In the genomic region with DNA sequence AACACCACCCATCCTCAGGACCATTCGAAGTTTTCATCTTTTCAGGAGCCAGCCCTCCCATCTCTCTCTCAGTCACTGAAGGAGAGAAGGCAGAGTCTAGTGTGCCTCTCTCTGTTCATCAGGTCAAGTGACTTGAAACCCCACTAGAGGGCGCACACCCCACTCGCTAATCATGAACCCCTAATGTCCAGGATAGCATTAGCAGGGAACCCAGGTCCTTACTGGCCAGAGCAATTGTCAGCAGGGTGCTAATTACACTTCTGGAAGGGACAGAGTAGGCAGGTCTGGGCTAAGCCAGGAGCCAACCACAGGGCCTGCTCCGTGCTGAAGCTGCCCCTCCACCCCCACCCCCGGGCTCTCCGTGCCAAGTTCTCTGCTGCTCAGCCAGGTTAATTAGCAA, we compare ENCODE assay signal across 8 mouse cellular contexts.
DNase-seq lines count a peak whose midpoint lies in the region; ATAC-seq and TF ChIP-seq lines count a peak whose summit lies in the region.

No protein-coding gene starts in this region.

- H3K4me3 ChIP-seq in liver, embryonic 11.5 days (ENCODE audit: low read depth, low read length) = no peak overlapping the region
- no peak overlapping the region for H3K4me3 ChIP-seq in neural tube, embryonic 12.5 days
- H3K4me3 ChIP-seq in thymus, adult 2 months (ENCODE audit: control insufficient read depth, insufficient read depth, low read length) = no peak overlapping the region

- H3K4me1 ChIP-seq in liver, embryonic 11.5 days (replicated peaks; ENCODE audit: control insufficient read depth, insufficient read depth, low read length) = no peaks in the 10 kb centered on the region
- H3K4me1 ChIP-seq in neural tube, embryonic 12.5 days = peaks cover 9% of the 10 kb centered on the region
- H3K4me1 ChIP-seq in thymus, adult 2 months (replicated peaks; ENCODE audit: control insufficient read depth, insufficient read depth, low read length) = no peaks in the 10 kb centered on the region

- H3K9me3 ChIP-seq in liver, embryonic 11.5 days (ENCODE audit: control insufficient read depth, low read length) = no peaks in the 10 kb centered on the region
- H3K9me3 ChIP-seq in neural tube, embryonic 12.5 days = no peaks in the 10 kb centered on the region

- 17% methylated on average over 6 of the region's 6 CpGs for WGBS in liver, embryonic 11.5 days
- 8% methylated on average over 6 of the region's 6 CpGs for WGBS in neural tube, embryonic 12.5 days
- WGBS in thymus, adult 2 months = 6% methylated on average over 6 of the region's 6 CpGs

- no peak for TF ChIP-seq CTCF in thymus, adult 2 months (IDR thresholded peaks at IDR 0.05; ENCODE audit: borderline replicate concordance, control insufficient read depth, extremely low read depth, insufficient read depth, low read length, poor library complexity)

- no peaks in the 10 kb centered on the region for H3K27me3 ChIP-seq in liver, embryonic 11.5 days (replicated peaks; ENCODE audit: control insufficient read depth, insufficient read depth, low read length)
- H3K27me3 ChIP-seq in neural tube, embryonic 12.5 days (replicated peaks) = 0 out of 2 replicates have a peak, but pooled peaks cover 3% of the 10 kb centered on the region
- no peaks in the 10 kb centered on the region for H3K27me3 ChIP-seq in thymus, adult 2 months (ENCODE audit: control insufficient read depth, insufficient read depth, low read length)

- peak; percentile 57 for DNase-seq in 416B (ENCODE audit: low read depth)
- DNase-seq in adrenal gland, adult (ENCODE audit: inconsistent age in 2 of 2, low spot score in 1 of 2) = peak; percentile 53 to 80
- peak; percentile 89 for DNase-seq in embryo, embryonic 10 days (ENCODE audit: low spot score)
- peak; percentile 22 to 52 for DNase-seq in gastrocnemius, postnatal 4 days (ENCODE audit: low spot score in 2 of 2)
- peak; percentile 58 for DNase-seq in kidney, adult 9 months
- DNase-seq in liver, embryonic 11.5 days (ENCODE audit: low spot score) = peak; percentile 43
- DNase-seq in thymus, adult 2 months = peak; percentile 48

- no peak overlapping the region for H3K4me2 ChIP-seq in liver, embryonic 11.5 days
- H3K4me2 ChIP-seq in neural tube, embryonic 12.5 days (replicated peaks) = peak overlapping the region; percentile 44

- H3K9ac ChIP-seq in liver, embryonic 11.5 days (ENCODE audit: low read depth, low read length) = no peak overlapping the region
- H3K9ac ChIP-seq in neural tube, embryonic 12.5 days = no peak overlapping the region

- TF ChIP-seq POLR2A in thymus, adult 2 months (IDR thresholded peaks at IDR 0.05; ENCODE audit: control insufficient read depth, extremely low read depth, insufficient read depth, low read length, poor library complexity) = no peak

- no peak overlapping the region for H3K27ac ChIP-seq in liver, embryonic 11.5 days (ENCODE audit: low read depth, low read length)
- no peak overlapping the region for H3K27ac ChIP-seq in neural tube, embryonic 12.5 days
- no peak overlapping the region for H3K27ac ChIP-seq in thymus, adult 2 months (ENCODE audit: control insufficient read depth, insufficient read depth, low read length)

- peak; percentile 26; the same call in 1 of the 2 replicates for ATAC-seq in liver, embryonic 11.5 days (replicated peaks; ENCODE audit: low FRiP score)
- peak; percentile 81 for ATAC-seq in neural tube, embryonic 12.5 days (ENCODE audit: low FRiP score, low read depth)

- no peaks in the 10 kb centered on the region for H3K36me3 ChIP-seq in liver, embryonic 11.5 days (ENCODE audit: control insufficient read depth, insufficient read depth, low read length)
- no peaks in the 10 kb centered on the region for H3K36me3 ChIP-seq in neural tube, embryonic 12.5 days
- H3K36me3 ChIP-seq in thymus, adult 2 months (ENCODE audit: control insufficient read depth, insufficient read depth, low read length) = no peaks in the 10 kb centered on the region

Comparison
In these comparisons a context has a peak if more than half of its experiments do, and no peak if none do; other contexts are left out.
1. DNase-seq: peak in every context shown above with its lines; median percentile 89 in embryo, embryonic 10 days; 66 in adrenal gland, adult; 58 in kidney, adult 9 months; 57 in 416B; 48 in thymus, adult 2 months; 43 in liver, embryonic 11.5 days; 37 in gastrocnemius, postnatal 4 days.